Mouse (Mus musculus) layer of hippocampus, adult 8-10 months (tissue): ENCODE measurements around the gene Tril. TPM values are rescaled to one million over a fixed set of nuclear protein-coding genes. Genes with fewer than 3 reads are reported as not detected.

Source experiments
- total RNA-seq, 4 experiments: library from RNA; stranded (reverse); gene quantifications; 2 replicates each; pipeline ENCODE4 v1.2.4; 2022

Tril gene
- total RNA-seq, 4 experiments from 2014 or later, result 30.7 to 33.7 (median 32.3) TPM

Other genes starting within 250 kb of the Tril start
- not detected for gene Cpvl, start 157.8 kb upstream of the Tril start, total RNA-seq
- gene Chn2, start 218.7 kb upstream of the Tril start, total RNA-seq, result 10 to 100 TPM; 22.1 to 26.4 (median 24.1) TPM